Mouse (Mus musculus): Measurements from ENCODE around the gene Kif6. TPM values are rescaled to one million over a fixed set of nuclear protein-coding genes. Genes with fewer than 3 reads are reported as not detected.

Gene Kif6
- polyA plus RNA-seq, 1 experiment = not detected

DNA sequence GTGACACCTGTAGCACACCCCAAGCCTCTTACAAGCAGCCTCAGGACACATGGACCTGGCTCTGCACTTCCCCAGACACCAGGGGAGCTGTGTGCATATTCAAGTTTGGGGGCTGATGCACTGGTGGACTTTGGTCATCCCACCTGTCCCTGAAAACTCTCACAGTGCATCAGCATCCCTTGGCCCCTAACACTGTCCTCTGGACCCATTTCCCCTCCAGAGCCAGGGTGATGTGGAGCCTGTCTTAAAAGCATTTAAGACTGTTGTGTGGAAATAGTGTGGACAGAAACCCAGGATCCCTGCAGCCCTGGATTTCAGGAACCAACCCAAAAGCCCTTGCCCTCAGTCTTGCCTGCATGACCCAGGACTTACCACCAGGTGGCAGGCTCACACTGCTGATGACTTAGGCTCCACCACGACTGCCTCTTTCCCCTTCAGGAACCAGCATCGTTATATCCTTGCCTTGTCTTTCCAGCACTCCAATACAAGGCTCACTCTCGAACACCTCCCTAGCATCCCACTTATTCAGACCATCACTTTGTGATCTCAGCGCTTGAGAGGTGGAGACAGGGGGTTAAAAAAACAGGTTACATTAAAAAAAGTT, 320.8 kb downstream of the Kif6 start:
- Histone ChIP-seq H3K4me1 (ENCODE audit: control insufficient read depth, insufficient read depth, low read length) (no peaks in the 10 kb centered on the region), H3K27ac (ENCODE audit: control insufficient read depth, insufficient read depth, low read depth, low read length, poor library complexity) (no peak overlapping the region), H3K4me3 (replicated peaks; ENCODE audit: control insufficient read depth, low read depth, low read length) (no peak overlapping the region)
- TF ChIP-seq CTCF (IDR thresholded peaks at IDR 0.05; ENCODE audit: control insufficient read depth, insufficient read depth, low read length) (peak; percentile 97), POLR2A (IDR thresholded peaks at IDR 0.05; ENCODE audit: borderline replicate concordance, control insufficient read depth, low read depth, low read length) (no peak)
- under 1% methylated on average over 4 of the region's 4 CpGs for WGBS

DNA sequence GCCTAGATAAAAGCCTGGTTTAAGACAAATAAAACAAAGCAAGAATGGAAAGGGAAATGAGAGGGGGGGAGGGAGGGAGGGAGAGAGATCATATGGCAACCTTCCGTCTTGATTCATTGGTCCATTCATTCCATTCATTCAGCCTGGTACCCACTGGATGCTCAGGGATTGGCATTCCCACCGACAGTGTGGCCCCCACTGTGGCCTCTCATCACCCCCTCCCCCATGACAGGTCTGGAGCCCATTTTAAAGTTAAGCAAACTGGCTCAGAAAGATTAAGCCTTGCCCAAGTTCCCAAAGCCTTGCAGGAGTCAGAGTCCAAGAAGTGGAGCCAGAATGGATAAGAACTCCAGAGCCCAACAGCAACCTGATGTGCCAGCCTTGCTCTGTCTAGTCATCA, 321.3 kb downstream of the Kif6 start:
- Histone ChIP-seq H3K27ac (ENCODE audit: control insufficient read depth, insufficient read depth, low read depth, low read length, poor library complexity) (no peak overlapping the region), H3K4me3 (replicated peaks; ENCODE audit: control insufficient read depth, low read depth, low read length) (no peak overlapping the region), H3K4me1 (ENCODE audit: control insufficient read depth, insufficient read depth, low read length) (no peaks in the 10 kb centered on the region)
- WGBS = 55% methylated on average over 2 of the region's 2 CpGs
- TF ChIP-seq CTCF (IDR thresholded peaks at IDR 0.05; ENCODE audit: control insufficient read depth, insufficient read depth, low read length) (no peak), POLR2A (IDR thresholded peaks at IDR 0.05; ENCODE audit: borderline replicate concordance, control insufficient read depth, low read depth, low read length) (no peak)

DNA sequence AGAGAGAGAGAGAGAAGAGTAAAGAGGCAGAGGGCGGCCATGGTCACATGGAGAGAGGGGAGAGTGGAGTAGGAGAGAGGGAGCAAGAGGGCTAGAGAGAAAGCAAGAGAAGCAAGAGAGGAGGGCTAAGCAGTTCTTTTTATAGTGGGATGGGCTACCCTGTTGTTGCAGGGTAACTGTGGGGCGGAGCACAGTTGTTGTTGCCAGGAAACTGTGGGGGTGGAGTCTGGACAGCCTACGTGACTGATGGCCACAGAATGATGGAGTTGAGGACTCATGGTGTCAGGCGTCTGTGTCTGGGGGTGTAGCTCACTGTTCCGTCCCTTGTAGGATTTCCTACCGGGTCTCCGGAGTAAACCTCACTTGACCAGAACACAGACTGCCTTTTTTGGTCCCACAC, 324.2 kb downstream of the Kif6 start:
- 69% methylated on average over 7 of the region's 7 CpGs for WGBS
- no peak overlapping the region for H3K27ac ChIP-seq (ENCODE audit: control insufficient read depth, insufficient read depth, low read depth, low read length, poor library complexity)
- H3K4me3 ChIP-seq (replicated peaks; ENCODE audit: control insufficient read depth, low read depth, low read length) = no peak overlapping the region
- H3K4me1 ChIP-seq (ENCODE audit: control insufficient read depth, insufficient read depth, low read length) = no peaks in the 10 kb centered on the region
- TF ChIP-seq POLR2A (IDR thresholded peaks at IDR 0.05; ENCODE audit: borderline replicate concordance, control insufficient read depth, low read depth, low read length) (no peak), CTCF (IDR thresholded peaks at IDR 0.05; ENCODE audit: control insufficient read depth, insufficient read depth, low read length) (no peak)

DNA sequence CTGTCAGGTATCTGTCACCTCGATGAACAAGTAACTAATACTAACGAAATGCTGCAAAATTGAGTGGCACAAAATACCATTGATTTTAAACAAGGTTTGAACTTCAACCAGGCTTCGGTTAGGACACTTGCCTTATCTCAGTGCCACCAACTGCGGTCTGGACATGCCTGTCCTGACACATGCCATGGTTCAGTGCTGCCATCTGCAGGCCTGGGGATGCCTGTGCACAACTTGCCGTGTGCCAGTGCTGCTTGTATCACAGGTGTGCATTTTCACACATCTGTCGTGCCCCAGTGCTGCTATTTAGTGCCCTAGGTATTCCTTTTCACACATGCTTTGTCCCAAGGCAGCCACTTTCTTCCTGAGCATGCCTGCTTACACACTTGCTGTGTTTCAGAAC, 327.7 kb downstream of the Kif6 start:
- Histone ChIP-seq H3K27ac (ENCODE audit: control insufficient read depth, insufficient read depth, low read depth, low read length, poor library complexity) (no peak overlapping the region), H3K4me3 (replicated peaks; ENCODE audit: control insufficient read depth, low read depth, low read length) (no peak overlapping the region), H3K4me1 (ENCODE audit: control insufficient read depth, insufficient read depth, low read length) (no peaks in the 10 kb centered on the region)
- 71% methylated on average over 6 of the region's 6 CpGs for WGBS
- TF ChIP-seq POLR2A (IDR thresholded peaks at IDR 0.05; ENCODE audit: borderline replicate concordance, control insufficient read depth, low read depth, low read length) (no peak), CTCF (IDR thresholded peaks at IDR 0.05; ENCODE audit: control insufficient read depth, insufficient read depth, low read length) (peak; percentile 80)

DNA sequence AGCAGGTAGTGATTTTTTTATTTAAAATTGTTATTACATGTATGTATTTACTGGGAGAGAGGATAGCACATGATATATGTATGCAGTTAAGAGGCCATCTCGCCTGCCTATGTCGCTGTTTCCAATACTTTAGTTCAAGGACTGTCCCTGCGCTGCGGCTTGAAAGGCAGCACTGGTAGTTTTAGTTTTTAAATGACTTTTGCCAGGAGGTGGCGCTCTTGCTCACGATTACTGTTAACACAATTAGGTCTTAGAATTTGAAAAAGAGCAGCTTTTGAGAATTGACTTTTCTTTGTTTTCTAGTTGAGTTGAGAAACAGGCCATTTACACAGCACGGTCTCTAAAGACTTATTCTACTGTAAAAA, 336.5 kb downstream of the Kif6 start:
- H3K4me3 ChIP-seq (replicated peaks; ENCODE audit: control insufficient read depth, low read depth, low read length) = no peak overlapping the region
- H3K27ac ChIP-seq (ENCODE audit: control insufficient read depth, insufficient read depth, low read depth, low read length, poor library complexity) = no peak overlapping the region
- TF ChIP-seq POLR2A (IDR thresholded peaks at IDR 0.05; ENCODE audit: borderline replicate concordance, control insufficient read depth, low read depth, low read length) = no peak
- TF ChIP-seq CTCF (IDR thresholded peaks at IDR 0.05; ENCODE audit: control insufficient read depth, insufficient read depth, low read length) = peak; percentile 49
- 3% methylated on average over 7 of the region's 7 CpGs for WGBS
- H3K4me1 ChIP-seq (ENCODE audit: control insufficient read depth, insufficient read depth, low read length) = no peaks in the 10 kb centered on the region

DNA sequence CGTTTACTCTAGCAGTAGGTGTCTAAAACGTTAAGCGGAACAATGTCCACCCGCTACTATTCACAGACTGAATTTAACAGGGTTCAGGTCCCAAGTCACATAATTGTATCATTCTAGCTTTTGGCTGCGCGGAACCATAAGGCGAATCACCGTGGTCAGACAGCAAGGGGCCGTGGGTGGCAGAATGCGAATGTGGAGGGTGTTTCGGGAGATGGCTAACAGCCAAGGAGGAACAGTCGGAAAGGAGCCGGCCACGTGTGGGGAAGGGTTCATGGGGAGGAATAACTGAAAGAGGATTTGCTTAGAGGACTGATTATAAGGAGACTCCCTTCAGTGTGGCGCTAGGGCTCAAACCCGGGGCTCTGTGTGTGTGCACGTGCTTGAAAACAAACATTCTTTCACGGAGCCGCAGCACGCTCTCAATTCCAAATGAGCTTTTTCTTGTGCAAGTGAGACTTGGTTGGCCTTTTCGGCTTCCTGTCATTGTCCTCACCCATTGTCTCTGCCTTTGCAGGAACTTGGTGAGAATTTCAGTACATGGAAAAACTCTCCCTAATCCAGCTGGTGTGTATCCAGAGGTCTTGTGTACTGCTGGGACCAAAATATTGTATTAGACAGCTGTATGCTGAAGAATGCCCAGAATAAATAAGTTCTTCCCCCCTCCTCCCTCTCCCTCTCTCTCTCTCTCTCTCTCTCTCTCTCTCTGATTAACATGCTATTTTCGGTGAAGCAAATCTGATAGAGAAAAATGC, 337.1 kb downstream of the Kif6 start:
- Histone ChIP-seq H3K4me3 (replicated peaks; ENCODE audit: control insufficient read depth, low read depth, low read length) (peak overlapping the region; percentile 26), H3K4me1 (ENCODE audit: control insufficient read depth, insufficient read depth, low read length) (no peaks in the 10 kb centered on the region), H3K27ac (ENCODE audit: control insufficient read depth, insufficient read depth, low read depth, low read length, poor library complexity) (no peak overlapping the region)
- 34% methylated on average over 22 of the region's 22 CpGs for WGBS
- TF ChIP-seq POLR2A (IDR thresholded peaks at IDR 0.05; ENCODE audit: borderline replicate concordance, control insufficient read depth, low read depth, low read length) (no peak), CTCF (IDR thresholded peaks at IDR 0.05; ENCODE audit: control insufficient read depth, insufficient read depth, low read length) (no peak)

DNA sequence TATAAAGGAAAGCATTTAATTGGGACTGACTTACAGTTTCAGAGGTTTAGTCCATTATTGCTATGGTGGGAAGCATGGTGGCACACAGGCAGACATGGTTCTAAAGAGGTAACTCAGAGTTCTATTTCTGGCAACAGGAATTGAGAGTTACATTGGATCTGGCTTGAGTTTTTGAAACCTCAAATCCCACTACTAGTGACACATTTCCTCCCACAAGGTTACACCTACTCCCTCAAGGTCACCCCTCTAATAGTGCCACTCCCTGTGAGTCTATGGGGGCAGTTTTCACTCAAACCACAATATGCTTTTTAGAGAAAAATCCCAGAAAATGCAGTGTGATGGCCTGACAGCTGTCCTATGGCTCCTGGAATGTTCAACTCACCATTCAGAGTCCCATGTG, 344.1 kb downstream of the Kif6 start:
- no peaks in the 10 kb centered on the region for H3K4me1 ChIP-seq (ENCODE audit: control insufficient read depth, insufficient read depth, low read length)
- H3K27ac ChIP-seq (ENCODE audit: control insufficient read depth, insufficient read depth, low read depth, low read length, poor library complexity) = no peak overlapping the region
- no peak overlapping the region for H3K4me3 ChIP-seq (replicated peaks; ENCODE audit: control insufficient read depth, low read depth, low read length)
- TF ChIP-seq CTCF (IDR thresholded peaks at IDR 0.05; ENCODE audit: control insufficient read depth, insufficient read depth, low read length) (no peak), POLR2A (IDR thresholded peaks at IDR 0.05; ENCODE audit: borderline replicate concordance, control insufficient read depth, low read depth, low read length) (no peak)

Other genes with a start within 250 kb of the Kif6 start
- 44.8 and 129 TPM in 2 replicates for gene Mocs1, start 186.8 kb upstream of the Kif6 start, polyA plus RNA-seq (2011; ENCODE audit: insufficient read depth, insufficient read length, low replicate concordance, missing spikeins)
- gene Daam2, start 50.8 kb upstream of the Kif6 start, polyA plus RNA-seq (2011; ENCODE audit: insufficient read depth, insufficient read length, low replicate concordance, missing spikeins) = 1.3 and 1.4 TPM in 2 replicates

Measured in bone marrow, adult 2 months (tissue).